Mouse (Mus musculus): ENCODE data around the gene Desi2.
"Not testable (repeated sequence)": the region's sequence is repeated elsewhere in the genome, so short reads cannot be mapped to it uniquely, and the experiment has no call there.

The Desi2 gene

GRCm38 (mm10) chr1:178187216-178187791, at the start of gene Desi2:
Gene Desi2, plus strand, starts transcription at chr1:178187417.
- in situ Hi-C loops (cut with MboI, MseI) = loop anchor here (5.0 to 10.0 kb wide), 2 partner anchors 205 to 383 kb away; partner anchors contain the start of gene Catspere2 (in 1 of the 2)

DNA sequence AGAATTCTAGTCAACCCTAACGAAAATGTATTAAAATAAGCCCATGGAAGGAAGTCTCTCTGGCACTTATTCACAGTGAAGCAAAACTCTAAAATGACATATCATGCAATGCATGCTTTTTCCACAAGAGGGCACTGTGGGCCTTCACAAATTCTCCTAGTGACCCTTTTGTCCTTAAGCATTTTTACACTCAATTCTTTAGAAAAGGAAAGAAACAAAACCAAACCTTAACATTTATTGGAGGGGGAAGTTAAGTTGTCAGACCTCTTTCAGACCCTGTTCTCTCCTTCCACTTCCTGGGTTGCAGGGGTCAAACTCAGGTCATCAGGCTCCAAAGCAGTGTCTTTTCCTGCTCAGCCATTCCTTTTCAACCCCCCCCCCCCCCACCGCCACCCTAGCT, 40.7 kb upstream of the Desi2 start:
- in situ Hi-C loops (cut with MboI, MseI) = loop anchor here (5.0 to 10.0 kb wide), 2 partner anchors 48 to 321 kb away; no protein-coding TSS in a partner anchor

DNA sequence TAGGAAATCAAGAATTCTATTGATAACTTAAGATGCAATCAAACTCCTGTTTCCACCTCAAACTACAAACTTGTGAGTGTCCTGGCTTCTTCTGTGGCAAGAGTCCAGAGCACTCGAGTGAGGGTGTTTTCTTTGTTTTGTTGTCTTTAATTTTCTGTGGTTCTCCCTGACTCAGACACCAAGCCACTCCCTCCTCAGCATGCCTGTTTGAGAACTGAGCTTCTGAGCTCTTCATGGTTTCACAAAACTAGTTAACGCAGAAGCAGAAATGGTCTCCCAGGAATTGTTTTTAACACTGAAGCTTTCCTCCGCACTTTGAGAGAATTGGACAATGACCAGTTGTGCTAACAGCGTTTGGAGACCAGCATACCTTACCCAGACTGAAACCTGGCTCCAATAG, 40.3 kb upstream of the Desi2 start:
- in situ Hi-C loops (cut with MboI, MseI) = loop anchor here (5.0 to 10.0 kb wide), 2 partner anchors 48 to 320 kb away; no protein-coding TSS in a partner anchor

DNA sequence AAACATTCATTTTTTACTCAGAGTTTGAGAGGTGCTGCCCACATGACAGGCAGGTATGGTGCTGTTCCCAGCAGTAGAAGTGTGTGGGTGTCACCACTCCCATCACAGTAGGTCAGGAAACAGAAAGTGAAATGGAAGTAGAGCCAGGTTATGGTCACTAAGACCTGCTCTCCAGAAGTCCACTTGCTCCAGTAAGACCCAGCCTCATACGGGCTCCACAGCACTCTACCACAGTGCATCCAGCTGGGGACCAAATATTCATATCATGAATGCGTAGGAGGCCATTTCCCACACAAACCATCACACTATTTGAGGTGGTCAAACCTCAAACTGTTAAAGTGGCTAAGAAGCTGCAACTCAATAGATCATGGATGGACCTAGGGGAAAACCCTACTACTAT, 5.0 kb upstream of the Desi2 start:
- in situ Hi-C loops (cut with MboI, MseI) = loop anchor here (5.0 to 10.0 kb wide), 3 partner anchors 45 to 377 kb away; no protein-coding TSS in a partner anchor

DNA sequence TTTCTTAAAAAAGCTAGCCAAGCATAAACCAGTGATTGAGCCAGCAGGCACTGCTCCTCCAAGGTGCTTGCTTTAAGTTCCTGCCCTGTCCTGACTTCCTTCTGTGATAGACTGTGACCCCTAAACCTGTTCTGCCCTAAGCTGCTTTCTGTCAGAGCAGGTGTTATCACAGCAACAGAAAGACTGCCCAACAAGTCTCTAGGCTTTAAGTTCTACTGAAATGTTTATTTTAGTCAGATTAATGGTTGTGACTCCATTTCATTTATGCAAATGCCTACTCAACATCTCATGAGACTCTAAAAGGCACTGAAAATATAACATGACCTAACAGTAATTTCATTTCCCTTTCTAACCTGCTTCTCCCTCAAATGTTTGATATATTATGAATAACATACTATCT, 1.6 kb upstream of the Desi2 start:
- in situ Hi-C loops (cut with MboI, MseI) = loop anchor here (5.0 to 10.0 kb wide), 2 partner anchors 203 to 381 kb away; partner anchors contain the start of gene Catspere2 (in 1 of the 2)

DNA sequence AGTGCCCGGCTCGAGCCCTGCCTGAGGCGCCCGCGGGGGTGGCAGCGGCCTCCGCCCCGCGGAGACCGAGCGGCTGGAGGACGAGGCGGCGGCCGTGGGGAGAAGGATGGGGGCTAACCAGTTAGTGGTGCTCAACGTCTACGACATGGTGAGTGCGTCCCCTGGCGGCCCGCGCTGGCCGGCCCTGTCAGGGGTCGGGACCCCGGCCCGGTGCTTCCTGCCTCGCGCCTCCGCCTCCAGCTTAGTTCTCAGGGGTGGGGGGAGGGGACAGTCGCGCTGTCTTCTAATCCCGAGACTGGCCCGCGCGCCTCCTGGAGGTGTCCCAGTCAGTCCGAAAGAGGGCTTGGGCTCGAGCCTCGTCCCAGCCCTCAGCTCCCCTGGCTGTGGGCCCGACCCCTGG, 593 bp downstream of the Desi2 start:
- in situ Hi-C loops (cut with MboI, MseI) = loop anchor here (5.0 to 10.0 kb wide), 2 partner anchors 206 to 383 kb away; partner anchors contain the start of gene Catspere2 (in 1 of the 2)

DNA sequence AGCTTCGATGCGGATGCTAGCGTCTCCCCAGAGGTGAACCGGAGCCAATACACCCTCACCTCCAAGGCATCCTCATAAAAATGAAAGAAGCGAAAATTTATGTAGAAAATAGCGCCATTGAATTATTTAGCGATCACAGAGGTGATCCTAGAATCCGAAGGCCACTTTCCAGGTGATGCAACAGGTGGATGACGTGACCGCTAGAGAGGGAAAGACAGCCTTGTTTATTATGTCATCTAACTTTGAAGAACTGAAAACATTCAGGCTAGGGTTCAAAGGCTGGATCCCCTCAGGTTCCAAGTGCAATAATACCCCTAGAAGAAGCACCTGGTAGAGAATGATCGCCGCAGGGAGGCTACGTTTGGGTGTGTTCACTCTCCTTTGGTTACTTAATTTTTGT, 1.2 kb downstream of the Desi2 start:
- in situ Hi-C loops (cut with MboI, MseI) = loop anchor here (5.0 to 10.0 kb wide), 2 partner anchors 206 to 384 kb away; partner anchors contain the start of gene Catspere2 (in 1 of the 2)

DNA sequence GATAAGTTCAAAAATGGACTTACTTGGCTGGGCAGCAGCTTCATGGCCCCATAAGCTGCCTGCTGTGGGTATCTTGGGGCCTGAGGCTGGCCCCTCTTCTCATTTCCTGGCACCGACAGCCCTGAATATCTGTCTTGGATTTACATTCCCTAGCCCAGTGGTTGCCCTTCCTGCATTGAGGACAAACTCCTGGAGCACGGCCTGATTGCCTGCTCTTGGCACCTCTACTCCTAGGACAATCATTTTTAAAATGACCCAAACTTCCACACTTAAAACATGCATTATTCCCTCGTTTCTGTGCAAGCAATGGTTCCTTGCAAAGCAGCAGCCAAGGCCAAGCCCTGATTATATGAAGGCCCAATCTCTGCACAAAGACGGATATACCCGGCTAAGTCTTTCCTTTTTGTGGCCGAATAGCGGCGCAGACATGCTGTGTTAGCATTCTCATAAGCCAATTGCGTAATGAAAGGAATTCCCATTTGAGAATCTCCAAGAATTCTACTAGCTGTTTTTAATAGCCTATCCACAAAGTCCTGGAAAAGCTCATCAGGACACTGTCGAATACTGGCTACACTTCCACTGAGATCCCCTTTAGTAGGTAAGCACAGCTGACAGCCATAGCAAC, 18.6 kb downstream of the Desi2 start:
- in situ Hi-C loops (cut with MboI, MseI) = no loop called here

- in situ Hi-C loops (cut with MboI, MseI) = not testable (repeated sequence)
Measured at GRCm38 (mm10) chr1:178207856-178208255, 20.6 kb downstream of the Desi2 start.

- in situ Hi-C loops (cut with MboI, MseI) = no loop called here
Measured at GRCm38 (mm10) chr1:178209966-178210365, 22.7 kb downstream of the Desi2 start.

DNA sequence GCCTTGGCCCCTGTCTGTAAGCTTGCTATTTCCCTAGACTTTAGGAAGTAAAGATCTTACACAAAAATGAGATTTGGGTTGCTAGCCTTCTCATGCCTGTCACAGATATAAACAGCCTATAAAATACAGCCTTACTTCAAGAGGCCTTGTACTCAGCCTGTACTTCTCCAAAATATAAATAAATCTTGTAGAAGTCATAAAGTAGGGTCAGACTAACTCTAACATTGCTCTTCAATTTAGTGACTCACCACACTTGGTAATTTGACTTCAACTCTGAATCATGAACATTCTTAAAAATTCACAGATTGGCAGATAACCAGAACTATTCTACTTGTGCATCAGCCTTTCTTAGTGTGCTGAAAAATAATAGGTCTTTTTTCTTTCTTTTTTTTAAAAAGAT, 29.9 kb downstream of the Desi2 start:
- in situ Hi-C loops (cut with MboI, MseI) = no loop called here

GRCm38 (mm10) chr1:178218305-178218704, 31.1 kb downstream of the Desi2 start:
- in situ Hi-C loops (cut with MboI, MseI) = no loop called here

GRCm38 (mm10) chr1:178219166-178220077, 32.2 kb downstream of the Desi2 start:
- in situ Hi-C loops (cut with MboI, MseI) = no loop called here

DNA sequence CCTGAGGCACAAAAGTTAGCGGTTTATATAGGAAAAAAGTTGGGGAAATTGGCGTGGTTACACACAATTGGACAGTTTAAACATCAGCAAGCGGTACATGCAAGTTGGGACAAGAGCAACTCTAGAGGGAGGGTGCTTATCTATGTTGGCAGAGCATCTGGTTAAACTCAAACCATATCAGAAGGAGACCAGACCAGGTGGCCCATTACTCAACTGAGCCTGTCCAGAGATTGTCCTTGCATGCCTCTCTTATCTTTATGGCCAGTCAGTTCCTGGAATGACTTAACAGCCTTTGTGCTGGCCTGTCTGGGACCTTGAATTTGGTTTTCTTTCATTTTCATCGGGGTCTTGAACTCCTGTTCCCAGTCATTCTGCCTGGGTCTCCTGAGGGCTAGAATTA, 41.7 kb downstream of the Desi2 start:
- in situ Hi-C loops (cut with MboI, MseI) = loop anchor here in 1 of 2 experiments (5.0 kb wide), 1 partner anchor 47 kb away; no protein-coding TSS in a partner anchor

DNA sequence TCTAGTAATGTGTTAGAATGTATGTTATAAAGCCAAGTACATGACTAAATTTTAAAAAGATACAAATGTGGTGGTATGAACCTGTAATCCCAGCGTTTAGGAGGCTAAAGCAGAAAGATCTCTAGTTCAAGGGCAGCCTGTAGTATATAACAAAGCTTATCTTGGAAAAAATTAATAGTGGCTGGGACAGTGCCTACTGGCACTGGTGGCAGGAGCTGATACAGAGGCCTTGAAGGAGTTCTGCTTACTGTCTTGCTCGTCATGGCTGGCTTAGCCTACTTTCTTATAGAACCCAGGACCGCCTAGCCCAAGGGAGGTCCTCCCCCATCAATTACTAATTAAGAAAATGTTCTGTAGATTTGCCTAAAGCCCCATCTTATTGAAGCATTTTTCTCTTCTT, 46.9 kb downstream of the Desi2 start:
- in situ Hi-C loops (cut with MboI, MseI) = no loop called here

- in situ Hi-C loops (cut with MboI, MseI) = loop anchor here (5.0 kb wide), 2 partner anchors 84 to 94 kb away; no protein-coding TSS in a partner anchor
Measured at GRCm38 (mm10) chr1:178235919-178236466, 48.8 kb downstream of the Desi2 start.

GRCm38 (mm10) chr1:178238676-178239075, 51.5 kb downstream of the Desi2 start:
- in situ Hi-C loops (cut with MboI, MseI) = loop anchor here (5.0 kb wide), 2 partner anchors 86 to 96 kb away; no protein-coding TSS in a partner anchor

GRCm38 (mm10) chr1:178241884-178242508, 54.8 kb downstream of the Desi2 start:
- in situ Hi-C loops (cut with MboI, MseI) = no loop called here

DNA sequence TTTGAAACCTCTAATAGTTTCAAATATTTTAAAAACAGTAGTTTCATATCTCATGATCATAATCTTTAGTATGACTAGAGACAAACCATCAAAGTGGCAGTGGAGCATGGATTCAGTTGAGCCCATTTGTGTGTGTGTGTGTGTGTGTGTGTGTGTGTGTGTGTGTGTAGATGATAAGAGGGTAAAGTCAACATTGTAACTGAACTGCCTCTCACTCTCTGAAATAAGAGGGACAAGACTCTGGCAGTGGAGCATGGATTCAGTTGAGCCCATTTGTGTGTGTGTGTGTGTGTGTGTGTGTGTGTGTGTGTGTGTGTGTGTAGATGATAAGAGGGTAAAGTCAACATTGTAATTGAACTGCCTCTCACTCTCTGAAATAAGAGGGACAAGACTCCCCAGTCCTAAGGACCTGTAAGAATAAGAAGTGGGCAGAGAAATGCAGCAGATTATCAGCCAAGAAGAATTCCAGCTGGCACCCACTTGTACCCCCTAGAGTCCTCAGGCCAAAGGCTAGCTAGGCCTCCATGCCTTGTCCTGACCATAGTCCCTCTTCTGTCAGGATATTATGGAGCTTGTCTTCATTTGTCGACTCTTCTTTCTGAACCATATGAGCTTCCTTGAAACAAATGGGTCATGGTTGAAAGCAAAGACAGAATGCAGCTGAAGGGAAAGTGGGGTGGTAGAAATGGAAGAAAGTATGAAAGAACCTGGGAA, 61.0 kb downstream of the Desi2 start:
- in situ Hi-C loops (cut with MboI, MseI) = no loop called here

- in situ Hi-C loops (cut with MboI, MseI) = loop anchor here in 1 of 2 experiments (25.0 kb wide), 1 partner anchor 1083 kb away; no protein-coding TSS in a partner anchor
Measured at GRCm38 (mm10) chr1:178254598-178254997, 67.4 kb downstream of the Desi2 start.
